Mouse (Mus musculus): ENCODE measurements around the gene Prr7.
A peak's percentile ranks its signal among the peaks of the same experiment; 100 is the strongest.

DNA sequence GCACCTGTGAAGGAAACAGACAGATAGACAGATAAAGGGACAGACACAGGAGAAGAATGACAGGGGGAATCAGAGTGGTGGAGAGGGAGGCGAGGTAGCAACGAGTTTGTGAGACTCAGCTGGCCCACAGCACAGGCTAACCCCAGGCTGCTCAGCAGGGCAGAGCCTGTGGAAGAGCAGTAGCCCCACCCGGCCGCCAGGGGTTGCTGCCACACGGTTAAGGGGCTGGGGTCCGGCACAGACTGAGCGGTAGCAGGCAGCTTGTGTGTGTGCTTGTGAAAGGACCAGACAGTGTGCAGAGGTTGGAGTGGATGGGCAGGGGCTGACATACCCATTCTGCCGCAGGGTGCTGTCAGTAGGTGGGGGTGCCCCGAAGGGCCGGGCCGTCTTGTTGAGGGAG, 43.8 kb downstream of the Prr7 start:
- TF ChIP-seq CTCF (IDR thresholded peaks at IDR 0.05; ENCODE audit: low read depth) (peak; percentile 41; the same call in 1 of the 2 replicates), EP300 (optimal IDR thresholded peaks at IDR 0.05) (no peak)

Measured in stomach, postnatal 0 days (tissue).